Mouse (Mus musculus) macrophage (primary cell): ENCODE data around the gene Ankfn1. TPM values are rescaled to one million over a fixed set of nuclear protein-coding genes. Genes with fewer than 3 reads are reported as not detected.

Source experiments
- H3K27ac ChIP-seq: fragments of 350-480 bp; formaldehyde crosslinking; 2 replicates; pipeline ENCODE4 v1.9.0; 2021
- H3K36me3 ChIP-seq: fragments of 350-480 bp; formaldehyde crosslinking; 2 replicates; pipeline ENCODE4 v1.9.0; 2021; ENCODE audit errors: inconsistent target
- H3K4me3 ChIP-seq: fragments of 350-480 bp; formaldehyde crosslinking; 2 replicates; pipeline ENCODE4 v1.9.0; 2021; ENCODE audit errors: inconsistent target
- H3K79me2 ChIP-seq: fragments of 350-480 bp; formaldehyde crosslinking; 2 replicates; pipeline ENCODE4 v1.9.0; 2021; ENCODE audit errors: inconsistent target
- WGBS: methylation state at CpG from one replicate; pipeline ENCODE4 v1.1.7; 2026; ENCODE audit warnings: inconsistent platforms; ENCODE audit not compliant: missing documents; 5-methylcytosine and 5-hydroxymethylcytosine counted together
- polyA plus RNA-seq: library from polyadenylated mRNA; stranded (reverse); fragments of 250-400 nt; gene quantifications from 3 replicates; pipeline ENCODE4 v1.2.4, GENCODE M21; 2018; ENCODE audit warnings: inconsistent platforms

The Ankfn1 gene
- polyA plus RNA-seq, 1 experiment from 2014 or later, result not detected

DNA sequence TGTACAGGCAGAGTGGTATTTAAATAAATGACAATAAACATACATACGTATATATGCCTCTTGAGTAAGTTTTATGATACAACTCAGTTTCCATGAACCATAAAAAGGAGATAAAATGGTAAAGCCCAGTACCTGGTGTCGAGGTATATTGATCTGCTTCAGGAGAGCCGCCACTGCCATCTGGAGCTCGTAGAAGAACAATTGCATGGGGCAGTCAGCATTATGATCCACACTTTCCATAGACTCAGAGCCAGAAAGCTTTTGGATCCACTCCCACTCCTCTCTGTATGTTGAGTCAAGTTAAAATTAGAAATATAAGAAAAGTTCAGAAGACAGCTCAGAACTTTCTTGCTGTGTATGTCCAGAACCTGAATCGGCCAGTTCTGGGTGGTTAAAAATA lies 354.8 kb downstream of the Ankfn1 start:
- H3K27ac ChIP-seq, result no peak overlapping the region
- 90% methylated on average over 5 of the region's 5 CpGs for WGBS

DNA sequence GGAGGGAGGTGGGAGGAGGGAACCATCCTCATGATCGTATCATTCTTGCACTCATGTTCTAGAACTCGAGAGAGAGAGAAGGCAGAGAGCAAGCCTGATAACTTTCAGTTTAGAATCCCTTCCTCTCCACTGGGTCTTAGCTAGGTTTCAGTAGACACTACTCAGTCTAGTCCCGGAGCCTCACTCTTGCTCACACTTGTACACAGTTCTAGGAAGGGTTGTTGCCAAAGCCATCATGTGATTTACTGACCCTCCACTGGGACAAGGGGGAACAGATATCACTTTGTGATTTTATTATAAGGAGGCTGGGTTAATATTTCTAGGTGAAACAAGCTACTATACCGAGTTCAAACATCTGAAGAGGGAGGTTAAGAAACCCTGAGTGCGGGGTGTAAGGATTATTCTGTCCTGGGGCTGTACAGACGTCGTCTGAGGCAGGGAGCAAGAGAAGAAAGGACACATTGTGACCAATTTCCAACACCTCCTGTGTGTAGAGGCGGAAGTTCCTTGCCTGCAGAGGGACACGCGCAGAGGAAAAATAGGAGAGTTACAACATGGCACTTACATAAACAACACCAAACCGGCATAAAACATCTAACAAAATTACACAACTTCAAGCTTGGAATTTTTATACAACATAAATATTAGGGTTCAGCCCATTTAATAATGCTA lies 356.6 kb downstream of the Ankfn1 start:
- Histone ChIP-seq H3K27ac (no peak overlapping the region), H3K4me3 (no peak overlapping the region), H3K79me2 (no peaks in the 10 kb centered on the region), H3K36me3 (no peaks in the 10 kb centered on the region)
- WGBS, result 88% methylated on average over 11 of the region's 11 CpGs

More for the DNA sequence above, 354.8 kb downstream of the Ankfn1 start:
- Histone ChIP-seq H3K36me3 (no peaks in the 10 kb centered on the region), H3K4me3 (no peak overlapping the region), H3K79me2 (no peaks in the 10 kb centered on the region)

DNA sequence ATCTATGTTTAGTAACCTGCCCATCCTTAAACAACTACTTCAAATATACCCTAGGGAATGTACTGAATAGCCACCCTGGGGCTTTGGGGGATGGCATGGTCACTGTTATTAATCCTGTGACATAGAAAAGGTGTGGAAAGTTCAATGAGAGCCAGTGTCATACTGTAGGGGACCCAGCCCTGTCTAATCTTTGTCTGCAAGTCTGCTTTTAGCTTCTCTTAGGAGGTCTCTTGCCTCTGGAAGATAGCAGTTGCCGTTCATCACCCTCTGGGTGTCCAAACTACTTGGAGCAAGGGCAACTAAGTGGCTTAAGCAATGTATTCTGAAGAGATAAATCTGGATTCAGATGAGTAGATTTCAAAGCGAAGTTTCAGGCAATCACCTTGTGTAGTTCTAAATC lies 357.6 kb downstream of the Ankfn1 start:
- H3K27ac ChIP-seq, result no peak overlapping the region
- 89% methylated on average over 2 of the region's 2 CpGs for WGBS

DNA sequence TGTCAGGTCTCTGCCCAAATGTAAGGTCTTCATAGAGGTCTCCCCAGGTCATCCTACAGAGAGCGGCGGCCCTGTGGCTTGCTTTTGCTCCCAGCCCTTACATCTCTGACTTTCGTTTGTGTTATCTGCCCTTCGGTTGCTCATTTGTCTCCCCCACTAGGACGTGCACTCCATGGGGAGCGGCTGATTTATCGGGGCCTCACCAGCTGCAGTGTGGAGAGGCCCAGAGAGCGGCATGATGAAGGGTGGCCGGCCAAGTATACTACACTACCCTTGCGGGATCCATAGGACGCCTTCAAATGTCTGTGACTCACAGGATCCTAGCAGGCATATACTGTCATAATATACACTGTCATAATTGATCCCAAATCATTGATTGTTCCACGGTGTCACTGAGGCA lies 358.8 kb downstream of the Ankfn1 start:
- Histone ChIP-seq H3K27ac (no peak overlapping the region), H3K36me3 (no peaks in the 10 kb centered on the region), H3K4me3 (no peak overlapping the region), H3K79me2 (no peaks in the 10 kb centered on the region)
- 90% methylated on average over 12 of the region's 12 CpGs for WGBS

More for the DNA sequence above, 357.6 kb downstream of the Ankfn1 start:
- no peaks in the 10 kb centered on the region for H3K79me2 ChIP-seq
- H3K36me3 ChIP-seq, result no peaks in the 10 kb centered on the region
- no peak overlapping the region for H3K4me3 ChIP-seq

DNA sequence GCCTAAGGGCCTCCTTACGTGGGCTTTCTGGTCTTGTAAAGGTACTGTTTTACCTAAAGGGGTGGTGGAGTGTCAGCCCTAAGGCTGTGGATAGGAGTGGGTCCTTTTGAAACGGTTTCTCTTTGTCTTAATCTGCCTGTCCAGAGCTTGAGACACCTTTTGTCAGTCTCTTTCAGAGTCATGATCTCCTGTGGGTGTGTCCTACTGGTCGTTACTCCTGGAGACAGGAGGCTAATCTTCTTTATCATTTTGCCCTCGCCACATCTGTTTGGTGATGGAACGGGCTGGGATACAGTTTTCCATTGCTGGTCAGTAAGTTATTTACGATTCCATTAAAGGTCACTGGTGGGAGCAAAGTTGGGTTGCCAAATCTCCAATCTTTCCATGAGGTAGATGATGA lies 360.7 kb downstream of the Ankfn1 start:
- WGBS, result 89% methylated on average over 6 of the region's 6 CpGs
- Histone ChIP-seq H3K27ac (no peak overlapping the region), H3K36me3 (no peaks in the 10 kb centered on the region), H3K79me2 (no peaks in the 10 kb centered on the region), H3K4me3 (no peak overlapping the region)

DNA sequence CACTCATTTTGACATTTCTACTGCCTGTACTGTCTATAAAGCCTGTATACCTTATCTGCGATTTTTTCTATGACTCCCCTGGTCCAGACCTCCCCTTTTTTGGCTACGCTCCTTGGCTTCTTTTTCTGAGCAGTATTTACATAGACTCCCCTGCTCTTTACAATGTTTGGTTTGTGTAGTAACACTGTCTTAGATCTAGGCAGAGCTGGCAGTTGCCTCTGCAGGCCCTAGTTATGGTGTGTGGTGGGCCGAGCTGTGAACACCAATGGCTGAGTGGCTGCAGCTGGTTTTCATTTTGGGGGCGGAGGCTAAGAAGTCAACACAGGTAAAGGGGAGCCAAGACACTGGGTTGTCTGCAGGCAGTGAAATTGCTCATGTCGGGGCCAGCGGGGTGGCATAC lies 368.7 kb downstream of the Ankfn1 start:
- H3K36me3 ChIP-seq, result no peaks in the 10 kb centered on the region
- H3K27ac ChIP-seq, result no peak overlapping the region
- H3K79me2 ChIP-seq, result no peaks in the 10 kb centered on the region
- WGBS, result 95% methylated on average over 6 of the region's 6 CpGs
- no peak overlapping the region for H3K4me3 ChIP-seq

DNA sequence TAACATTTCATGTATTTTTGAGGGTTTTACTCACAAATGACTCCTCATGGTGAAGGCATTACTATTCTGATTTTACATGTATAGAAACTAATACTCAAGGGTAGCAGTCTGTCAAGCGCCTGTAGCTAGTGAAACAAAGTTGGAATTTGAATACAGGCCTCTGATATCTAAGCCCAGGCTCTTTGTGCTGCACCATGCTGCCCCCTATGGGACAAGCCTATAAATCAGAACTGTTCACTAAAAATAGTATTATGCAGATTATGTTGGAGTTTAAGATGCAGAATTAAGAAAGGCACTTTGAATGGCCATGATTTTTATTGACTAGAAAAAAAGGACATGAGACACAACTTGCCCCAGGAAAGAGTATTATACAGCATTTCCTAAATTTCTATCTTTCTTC lies 373.0 kb downstream of the Ankfn1 start:
- Histone ChIP-seq H3K4me3 (no peak overlapping the region), H3K27ac (no peak overlapping the region), H3K36me3 (no peaks in the 10 kb centered on the region), H3K79me2 (no peaks in the 10 kb centered on the region)
- 91% methylated on average over 1 of the region's 1 CpGs for WGBS

DNA sequence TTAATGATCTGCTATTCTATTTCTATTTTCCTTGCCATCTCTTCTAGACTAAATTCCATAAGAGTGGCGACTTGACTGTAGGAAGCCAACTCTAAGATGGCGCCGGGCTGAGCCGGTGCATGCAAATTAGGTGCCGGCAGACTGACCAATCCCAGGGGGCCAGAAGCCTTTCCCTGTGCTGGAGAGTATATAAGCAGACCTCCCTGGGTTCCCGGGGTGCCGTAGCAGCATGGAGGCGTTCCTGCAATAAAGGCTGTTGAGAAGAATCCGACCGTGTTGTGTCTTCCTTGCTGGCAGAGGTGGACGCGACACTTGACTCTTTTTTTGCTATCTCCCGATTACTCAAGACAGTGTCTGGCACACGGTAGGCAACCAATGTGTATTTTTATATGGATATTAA lies 374.0 kb downstream of the Ankfn1 start:
- 94% methylated on average over 14 of the region's 14 CpGs for WGBS
- no peaks in the 10 kb centered on the region for H3K36me3 ChIP-seq
- no peak overlapping the region for H3K4me3 ChIP-seq
- H3K27ac ChIP-seq, result no peak overlapping the region
- H3K79me2 ChIP-seq, result no peaks in the 10 kb centered on the region

DNA sequence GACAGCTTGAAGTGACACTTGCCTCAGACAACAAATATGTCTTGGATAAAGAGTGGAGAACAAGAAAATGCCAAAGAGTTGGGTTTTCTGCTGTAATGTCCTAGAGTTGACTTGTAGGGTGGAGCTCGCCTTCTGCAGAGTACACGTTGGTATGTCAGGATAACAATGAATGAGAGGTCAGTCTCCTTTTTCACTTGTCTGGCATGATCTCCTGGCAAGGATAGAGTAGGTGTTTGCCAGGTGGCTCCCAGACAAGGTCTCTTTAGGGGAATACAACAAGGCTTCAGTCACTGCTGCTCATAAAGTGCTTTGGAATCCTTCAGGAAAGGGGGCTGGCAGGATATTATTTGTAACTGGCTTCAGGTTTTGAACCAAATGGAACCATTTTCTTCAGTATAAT lies 388.6 kb downstream of the Ankfn1 start:
- no peak overlapping the region for H3K27ac ChIP-seq
- H3K79me2 ChIP-seq, result no peaks in the 10 kb centered on the region
- 80% methylated on average over 2 of the region's 2 CpGs for WGBS
- no peak overlapping the region for H3K4me3 ChIP-seq
- H3K36me3 ChIP-seq, result no peaks in the 10 kb centered on the region

DNA sequence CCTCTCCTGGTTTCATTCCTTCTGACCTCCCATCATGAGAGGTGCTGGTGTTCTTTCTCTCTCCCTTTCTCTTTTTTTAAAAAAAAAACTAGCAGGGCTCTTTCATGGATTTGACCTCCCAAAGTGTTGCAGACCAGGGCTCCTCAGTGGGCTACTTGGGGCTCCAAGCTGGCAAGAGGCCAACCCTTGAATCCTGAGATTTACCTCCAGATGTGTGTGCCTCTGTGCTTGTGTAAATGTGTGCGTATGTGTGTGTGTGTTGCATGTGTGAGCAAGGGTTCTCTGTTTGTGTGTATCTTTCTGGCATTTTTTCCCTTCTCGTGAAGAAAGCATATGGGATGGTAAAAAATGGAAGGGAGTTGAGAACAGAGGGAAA lies 394.8 kb downstream of the Ankfn1 start:
- Histone ChIP-seq H3K36me3 (no peaks in the 10 kb centered on the region), H3K79me2 (no peaks in the 10 kb centered on the region), H3K27ac (no peak overlapping the region), H3K4me3 (no peak overlapping the region)
- 95% methylated on average over 2 of the region's 2 CpGs for WGBS

DNA sequence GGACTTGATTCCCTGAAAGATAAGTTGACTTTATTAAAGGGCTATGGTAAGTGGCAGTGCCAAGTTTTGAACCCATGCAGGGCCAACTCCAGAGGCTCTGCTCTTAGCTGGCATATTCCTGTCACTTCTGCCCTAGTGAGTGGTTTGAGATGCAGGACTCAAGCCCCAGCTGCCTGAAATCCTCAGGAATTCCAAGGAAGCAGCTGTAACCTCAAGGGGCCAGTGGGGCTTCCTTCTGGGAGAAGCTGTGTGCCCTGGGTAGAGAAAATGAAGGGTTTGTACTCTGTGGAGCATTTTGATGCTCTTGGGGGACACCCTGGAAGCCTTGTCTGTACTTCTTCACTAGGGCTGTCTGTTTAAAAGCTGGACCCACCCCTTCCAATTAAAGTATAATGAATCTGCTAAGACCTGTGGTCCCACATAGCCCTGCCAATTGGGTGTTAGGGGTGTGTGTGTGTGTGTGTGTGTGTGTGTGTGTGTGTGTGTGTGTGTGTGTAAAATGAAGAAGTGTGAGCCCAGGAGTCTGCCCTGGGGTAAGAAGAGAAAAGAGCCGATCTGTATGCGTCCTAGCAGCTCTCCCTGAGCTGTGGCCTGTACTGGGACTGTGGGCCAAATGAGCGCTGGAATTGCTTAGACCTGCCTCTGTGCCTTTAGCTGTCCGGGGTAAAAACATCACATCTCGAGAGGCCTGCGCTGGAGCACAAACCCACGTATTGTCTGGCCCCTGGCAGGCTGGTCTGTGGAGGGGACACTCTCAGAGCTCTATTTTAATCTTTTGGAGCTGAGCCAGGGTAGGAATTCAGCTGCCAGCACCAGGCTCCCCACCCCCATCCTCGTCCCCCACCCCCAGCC lies 395.4 kb downstream of the Ankfn1 start:
- 79% methylated on average over 7 of the region's 8 CpGs for WGBS
- Histone ChIP-seq H3K4me3 (no peak overlapping the region), H3K27ac (no peak overlapping the region), H3K79me2 (no peaks in the 10 kb centered on the region), H3K36me3 (no peaks in the 10 kb centered on the region)

DNA sequence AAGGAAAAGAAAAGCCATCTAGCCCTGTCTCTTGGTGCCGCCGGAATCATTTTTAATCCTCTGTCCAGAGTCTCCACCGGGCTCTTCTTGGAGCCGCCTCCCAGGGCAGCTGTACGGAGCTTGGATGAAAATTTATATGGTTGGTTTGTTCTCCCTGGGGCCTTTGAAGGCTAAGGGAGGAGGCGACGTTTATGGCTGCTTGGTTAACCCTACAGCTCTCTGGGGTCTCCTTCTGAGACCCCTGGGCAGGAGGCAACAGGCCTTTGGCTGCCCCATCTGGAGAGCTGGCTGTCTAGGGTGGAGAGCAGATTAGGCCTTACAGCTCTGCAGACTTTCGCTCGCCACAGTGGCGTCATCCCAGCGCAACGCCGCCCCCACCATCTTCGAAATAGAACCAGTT lies 406.5 kb downstream of the Ankfn1 start:
- H3K79me2 ChIP-seq, result no peaks in the 10 kb centered on the region
- 92% methylated on average over 14 of the region's 14 CpGs for WGBS
- H3K27ac ChIP-seq, result no peak overlapping the region

DNA sequence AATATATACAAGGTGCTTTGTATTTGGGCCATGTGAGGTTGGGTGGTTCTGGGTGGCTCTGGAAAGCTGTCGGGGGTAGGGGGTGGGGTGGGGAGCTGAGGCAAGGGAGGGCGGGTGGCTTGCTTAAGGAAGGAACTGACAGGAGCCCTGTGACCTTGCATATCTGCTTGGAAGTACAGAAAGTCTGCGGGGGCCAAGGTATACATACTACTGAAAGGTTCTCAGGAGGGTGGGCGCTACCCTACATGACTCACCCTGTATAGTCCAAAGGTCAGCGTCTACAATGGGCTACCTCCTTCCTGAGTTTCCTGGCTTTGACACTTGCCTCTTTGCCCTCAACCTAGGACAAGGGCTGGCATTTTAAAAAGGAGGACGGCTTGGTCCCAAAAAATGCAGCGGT lies 407.1 kb downstream of the Ankfn1 start:
- 39% methylated on average over 7 of the region's 7 CpGs for WGBS
- Histone ChIP-seq H3K27ac (no peak overlapping the region), H3K4me3 (no peak overlapping the region), H3K36me3 (no peaks in the 10 kb centered on the region), H3K79me2 (no peaks in the 10 kb centered on the region)

More for the DNA sequence above, 406.5 kb downstream of the Ankfn1 start:
- Histone ChIP-seq H3K4me3 (no peak overlapping the region), H3K36me3 (no peaks in the 10 kb centered on the region)

DNA sequence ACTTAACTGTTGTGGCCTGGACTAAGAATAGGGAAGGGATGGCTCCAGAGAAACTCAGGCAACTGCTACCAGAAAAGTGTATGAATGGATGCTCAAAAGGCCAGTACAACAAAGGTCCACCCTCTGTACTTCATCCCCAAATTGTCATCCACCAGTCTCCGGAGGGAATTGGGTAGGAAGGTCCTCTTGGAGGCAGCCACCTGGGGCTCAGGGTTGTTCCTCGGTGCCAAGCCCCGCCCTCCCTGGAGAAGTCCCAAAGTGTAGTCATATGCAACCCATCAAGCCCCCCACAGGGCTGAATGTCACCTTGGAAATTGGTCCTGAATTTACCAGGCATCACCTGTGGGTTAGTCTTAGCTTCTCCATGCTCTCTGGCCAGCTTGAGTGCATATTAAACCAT lies 413.5 kb downstream of the Ankfn1 start:
- H3K36me3 ChIP-seq, result no peaks in the 10 kb centered on the region
- H3K27ac ChIP-seq, result no peak overlapping the region
- WGBS, result 78% methylated on average over 3 of the region's 3 CpGs
- no peaks in the 10 kb centered on the region for H3K79me2 ChIP-seq
- no peak overlapping the region for H3K4me3 ChIP-seq

DNA sequence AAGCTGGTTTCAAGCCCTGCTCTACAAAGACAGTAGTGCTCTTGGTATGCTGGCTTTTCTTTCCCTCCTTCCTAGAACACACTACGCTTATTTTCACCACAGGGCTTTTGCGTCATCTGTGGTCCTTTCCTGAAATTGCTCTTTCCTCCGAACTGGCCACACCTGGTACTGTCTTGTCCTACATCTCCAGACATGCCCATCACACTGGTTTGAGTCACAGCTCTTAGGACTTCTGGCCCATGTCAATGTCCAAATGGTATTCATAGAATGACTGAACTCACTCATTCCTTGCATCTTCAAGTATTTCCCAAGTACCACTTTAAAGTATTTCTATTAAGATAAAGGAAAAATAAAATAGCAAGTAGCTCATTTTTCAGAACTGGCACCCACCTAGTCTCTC lies 416.6 kb downstream of the Ankfn1 start:
- H3K36me3 ChIP-seq, result no peaks in the 10 kb centered on the region
- 88% methylated on average over 3 of the region's 3 CpGs for WGBS
- H3K79me2 ChIP-seq, result no peaks in the 10 kb centered on the region
- no peak overlapping the region for H3K27ac ChIP-seq
- H3K4me3 ChIP-seq, result no peak overlapping the region
